Mouse (Mus musculus): ENCODE measurements around the gene Zkscan14. TPM values are rescaled to one million over a fixed set of nuclear protein-coding genes. Genes with fewer than 3 reads are reported as not detected.

Gene Zkscan14
- total RNA-seq, 2 experiments from 2014 or later, result 11.8 to 15.8 TPM

Other genes with a start within 250 kb of the Zkscan14 start
- 10 to 100 TPM; 37.9 to 38.7 TPM for gene Smurf1, start 236.0 kb downstream of the Zkscan14 start, total RNA-seq (2021)
- not detected for gene Gm4871, start 169.1 kb downstream of the Zkscan14 start, total RNA-seq (2021)
- not detected for gene 1700018F24Rik, start 158.9 kb downstream of the Zkscan14 start, total RNA-seq (2021)
- gene Arpc1a, start 118.0 kb downstream of the Zkscan14 start, total RNA-seq (2021), result 100 to 1,000 TPM; 199 to 210 TPM
- not detected for gene Kpna7, start 117.8 kb downstream of the Zkscan14 start, total RNA-seq (2021)
- gene Arpc1b, start 87.7 kb downstream of the Zkscan14 start, total RNA-seq (2021), result 10 to 100 TPM; 14.5 to 19.8 TPM
- gene Pdap1, start 61.6 kb downstream of the Zkscan14 start, total RNA-seq (2021), result 10 to 100 TPM; 91.3 to 96.3 TPM
- 10 to 100 TPM; 75.7 to 78.8 TPM for gene Bud31, start 61.5 kb downstream of the Zkscan14 start, total RNA-seq (2021)
- gene Ptcd1, start 34.8 kb downstream of the Zkscan14 start, total RNA-seq (2021), result 10 to 100 TPM; 21.5 to 22.4 TPM
- gene Cpsf4, start 34.7 kb downstream of the Zkscan14 start, total RNA-seq (2021), result 10 to 100 TPM; 19.9 to 25.1 TPM
- 100 to 1,000 TPM; 223 to 245 TPM for gene Atp5j2, start 9.8 kb downstream of the Zkscan14 start, total RNA-seq (2021)
- gene Zkscan5, start 2.7 kb upstream of the Zkscan14 start, total RNA-seq (2021), result 1 to 10 TPM; 9.4 to 9.5 TPM
- 10 to 100 TPM; 30.0 to 33.0 TPM for gene Zfp655, start 29.8 kb upstream of the Zkscan14 start, total RNA-seq (2021)
- gene Zscan25, start 78.6 kb upstream of the Zkscan14 start, total RNA-seq (2021), result 10 to 100 TPM; 19.6 to 22.9 TPM
- not detected for gene Cyp3a57, start 143.4 kb upstream of the Zkscan14 start, total RNA-seq (2021)

All from left cerebral cortex, adult 18-20 months (tissue).